Mouse (Mus musculus) mouse embryonic stem cell (cell line): ENCODE data around the gene Stap2.

Experiments
- in situ Hi-C, 2 experiments: fragments of 300-500 bp; cut with MboI; formaldehyde crosslinking; loops; 1 replicate in 1 of 2; 3 replicates in 1 of 2; pipeline ENCODE4 v1.14.3; 2019 to 2020; ENCODE audit warnings: low sequenced_read_pairs in 2 of 2, low pct_unique_long_range_greater_than_20kb in 1 of 2, mixed read lengths in 1 of 2; ENCODE audit not compliant: unreplicated experiment in 1 of 2

Gene Stap2

GRCm38 (mm10) chr17:56027801-56028441, 22.5 kb upstream of the Stap2 start:
- in situ Hi-C loops, result no loop called here

GRCm38 (mm10) chr17:56026881-56027280, 21.5 kb upstream of the Stap2 start:
- in situ Hi-C loops, result no loop called here

- in situ Hi-C loops, result no loop called here
These were observed 20.9 kb upstream of the Stap2 start for GRCm38 (mm10) chr17:56026303-56026702.

GRCm38 (mm10) chr17:56024931-56025330, 19.5 kb upstream of the Stap2 start:
- in situ Hi-C loops, result no loop called here

- in situ Hi-C loops, result no loop called here
These were observed 19.1 kb upstream of the Stap2 start for GRCm38 (mm10) chr17:56024476-56024875.

GRCm38 (mm10) chr17:56023386-56023785, 18.0 kb upstream of the Stap2 start:
- in situ Hi-C loops, result no loop called here

GRCm38 (mm10) chr17:56022989-56023290, 17.6 kb upstream of the Stap2 start:
- in situ Hi-C loops, result no loop called here

- in situ Hi-C loops, result no loop called here
These were observed 17.0 kb upstream of the Stap2 start for GRCm38 (mm10) chr17:56022131-56022988.

GRCm38 (mm10) chr17:56021161-56021910, 16.0 kb upstream of the Stap2 start:
- in situ Hi-C loops, result no loop called here

- in situ Hi-C loops, result no loop called here
These were observed 15.2 kb upstream of the Stap2 start for GRCm38 (mm10) chr17:56020400-56021084.

GRCm38 (mm10) chr17:56018347-56019131, 13.2 kb upstream of the Stap2 start:
- in situ Hi-C loops, result no loop called here

GRCm38 (mm10) chr17:56017848-56018247, 12.5 kb upstream of the Stap2 start:
- in situ Hi-C loops, result no loop called here

- in situ Hi-C loops, result no loop called here
These were observed 11.7 kb upstream of the Stap2 start for GRCm38 (mm10) chr17:56016793-56017785.

GRCm38 (mm10) chr17:56016382-56016781, 11.0 kb upstream of the Stap2 start:
- in situ Hi-C loops, result no loop called here

- in situ Hi-C loops, result no loop called here
These were observed 9.9 kb upstream of the Stap2 start for GRCm38 (mm10) chr17:56015293-56015692.

- in situ Hi-C loops, result no loop called here
These were observed 6.1 kb upstream of the Stap2 start for GRCm38 (mm10) chr17:56011441-56011840.

- in situ Hi-C loops, result no loop called here
These were observed 5.3 kb upstream of the Stap2 start for GRCm38 (mm10) chr17:56010681-56011080.
